Mouse (Mus musculus): Measurements from ENCODE around the gene Hectd4. TPM values are rescaled to one million over a fixed set of nuclear protein-coding genes. Genes with fewer than 3 reads are reported as not detected.

The Hectd4 gene
- total and polyA plus RNA-seq, 3 experiments, result 2.1 to 7.8 (median 6.0) TPM

GRCm38 (mm10) chr5:121280456-121280855 lies 60.4 kb downstream of the Hectd4 start:
- Histone ChIP-seq H3K4me2 (ENCODE audit: insufficient read depth, low read depth, poor library complexity, severe bottlenecking) (no peak overlapping the region), H3K4me1 (ENCODE audit: control insufficient read depth in 1 of 2, insufficient read depth in 2 of 2) (peaks cover 0 to 4% of the 10 kb centered on the region in 2 experiments; a peak in 1 of 4 replicates), H3K9ac (ENCODE audit: insufficient read depth, low read depth) (no peak overlapping the region), H3K4me3 (replicated peaks in 1 of 3; ENCODE audit: low read depth in 2 of 3, low read length in 2 of 3, poor library complexity in 1 of 3) (no peak overlapping the region), H3K9me3 (replicated peaks; ENCODE audit: low read length) (peaks cover 3% of the 10 kb centered on the region), H3K79me2 (replicated peaks; ENCODE audit: control insufficient read depth, extremely low read depth, insufficient read depth, poor library complexity, severe bottlenecking) (no peaks in the 10 kb centered on the region), H3K36me3 (replicated peaks in 1 of 2; ENCODE audit: control insufficient read depth in 1 of 2, insufficient read depth in 1 of 2, low read length in 1 of 2) (peaks cover 26 to 58% of the 10 kb centered on the region in 2 experiments), H3K27me3 (replicated peaks) (no peaks in the 10 kb centered on the region), H3K27ac (ENCODE audit: insufficient read depth, low read depth) (no peak overlapping the region)
- TF ChIP-seq TBP (conservative IDR thresholded peaks at IDR 0.05; ENCODE audit: low read depth, low read length) (no peak), USF1 (IDR thresholded peaks at IDR 0.05; ENCODE audit: low read depth, low read length) (no peak), MYC (IDR thresholded peaks at IDR 0.05; ENCODE audit: low read depth, low read length) (no peak), ELF1 (IDR thresholded peaks at IDR 0.05; ENCODE audit: low read depth, low read length) (no peak), SIN3A (IDR thresholded peaks at IDR 0.05; ENCODE audit: low read length) (no peak), CHD1 (IDR thresholded peaks at IDR 0.05; ENCODE audit: low read depth, low read length) (no peak), ZNF384 (IDR thresholded peaks at IDR 0.05; ENCODE audit: low read depth, low read length) (no peak), JUND (conservative IDR thresholded peaks at IDR 0.05; ENCODE audit: low read depth, low read length) (no peak), E2F4 (IDR thresholded peaks at IDR 0.05; ENCODE audit: insufficient replicate concordance, low read depth, low read length) (no peak), ETS1 (conservative IDR thresholded peaks at IDR 0.05; ENCODE audit: low read depth, low read length) (no peak), POLR2A (IDR thresholded peaks at IDR 0.05; ENCODE audit: low read depth, low read length) (no peak), MAFK (IDR thresholded peaks at IDR 0.05; ENCODE audit: insufficient replicate concordance, low read length) (no peak), TCF12 (IDR thresholded peaks at IDR 0.05; ENCODE audit: low read depth, low read length) (no peak), ZC3H11A (IDR thresholded peaks at IDR 0.05; ENCODE audit: low read depth, low read length) (no peak), ZMIZ1 (IDR thresholded peaks at IDR 0.05; ENCODE audit: low read depth, low read length) (no peak), CHD2 (IDR thresholded peaks at IDR 0.05; ENCODE audit: low read length) (no peak), SMC3 (IDR thresholded peaks at IDR 0.05; ENCODE audit: low read depth, low read length) (no peak), RAD21 (IDR thresholded peaks at IDR 0.05; ENCODE audit: low read depth, low read length) (no peak)
- dilution Hi-C loops (cut with MboI; ENCODE audit: extremely low pct_ligation_motif_present, extremely low pct_unique_long_range_greater_than_20kb, low sequenced_read_pairs), result no loop called here
- in situ Hi-C loops (cut with MboI; ENCODE audit: low pct_ligation_motif_present, low pct_unique_long_range_greater_than_20kb, low sequenced_read_pairs), result no loop called here
- DNase-seq (ENCODE audit: extremely low read depth), result no peak

GRCm38 (mm10) chr5:121283051-121283450 lies 63.0 kb downstream of the Hectd4 start:
- peaks cover 3% of the 10 kb centered on the region for H3K9me3 ChIP-seq (replicated peaks; ENCODE audit: low read length)
- H3K27me3 ChIP-seq (replicated peaks), result no peaks in the 10 kb centered on the region
- no peaks in the 10 kb centered on the region for H3K79me2 ChIP-seq (replicated peaks; ENCODE audit: control insufficient read depth, extremely low read depth, insufficient read depth, poor library complexity, severe bottlenecking)
- no peak overlapping the region for H3K9ac ChIP-seq (ENCODE audit: insufficient read depth, low read depth)
- no peak overlapping the region for H3K4me3 ChIP-seq (replicated peaks in 1 of 3; ENCODE audit: low read depth in 2 of 3, low read length in 2 of 3, poor library complexity in 1 of 3)
- H3K36me3 ChIP-seq (replicated peaks in 1 of 2; ENCODE audit: control insufficient read depth in 1 of 2, insufficient read depth in 1 of 2, low read length in 1 of 2), result peaks cover 35 to 71% of the 10 kb centered on the region in 2 experiments
- no peak for DNase-seq (ENCODE audit: extremely low read depth)
- peaks cover 0 to 5% of the 10 kb centered on the region in 2 experiments; a peak in 1 of 4 replicates for H3K4me1 ChIP-seq (ENCODE audit: control insufficient read depth in 1 of 2, insufficient read depth in 2 of 2)
- in situ Hi-C loops (cut with MboI; ENCODE audit: low pct_ligation_motif_present, low pct_unique_long_range_greater_than_20kb, low sequenced_read_pairs), result no loop called here
- no peak overlapping the region for H3K27ac ChIP-seq (ENCODE audit: insufficient read depth, low read depth)
- TF ChIP-seq ZNF384 (IDR thresholded peaks at IDR 0.05; ENCODE audit: low read depth, low read length) (no peak), RCOR1 (conservative IDR thresholded peaks at IDR 0.05; ENCODE audit: low read depth, low read length) (no peak), HCFC1 (IDR thresholded peaks at IDR 0.05; ENCODE audit: low read depth, low read length) (no peak), POLR2A (IDR thresholded peaks at IDR 0.05; ENCODE audit: low read depth, low read length) (no peak), GABPA (IDR thresholded peaks at IDR 0.05; ENCODE audit: insufficient replicate concordance, low read depth, low read length) (no peak), MYC (IDR thresholded peaks at IDR 0.05; ENCODE audit: low read depth, low read length) (no peak), UBTF (IDR thresholded peaks at IDR 0.05; ENCODE audit: low read depth, low read length) (no peak), ETS1 (conservative IDR thresholded peaks at IDR 0.05; ENCODE audit: low read depth, low read length) (no peak), MAZ (IDR thresholded peaks at IDR 0.05; ENCODE audit: low read depth, low read length) (no peak), NRF1 (IDR thresholded peaks at IDR 0.05; ENCODE audit: low read depth, low read length) (no peak)
- dilution Hi-C loops (cut with MboI; ENCODE audit: extremely low pct_ligation_motif_present, extremely low pct_unique_long_range_greater_than_20kb, low sequenced_read_pairs), result no loop called here
- no peak overlapping the region for H3K4me2 ChIP-seq (ENCODE audit: insufficient read depth, low read depth, poor library complexity, severe bottlenecking)
